Mouse (Mus musculus): ENCODE results near the gene Gm20479.

Gm20479 gene

GRCm38 (mm10) chr7:27311651-27312284 is 45.5 kb downstream of the Gm20479 start:
- DNase-seq (ENCODE audit: low read depth, low spot score) = no peak

GRCm38 (mm10) chr7:27310996-27311535 is 46.2 kb downstream of the Gm20479 start:
- no peak for DNase-seq (ENCODE audit: low read depth, low spot score)

GRCm38 (mm10) chr7:27310306-27310705 is 46.9 kb downstream of the Gm20479 start:
- DNase-seq (ENCODE audit: low read depth, low spot score) = no peak

GRCm38 (mm10) chr7:27309832-27310231 is 47.4 kb downstream of the Gm20479 start:
- DNase-seq (ENCODE audit: low read depth, low spot score) = no peak

DNA sequence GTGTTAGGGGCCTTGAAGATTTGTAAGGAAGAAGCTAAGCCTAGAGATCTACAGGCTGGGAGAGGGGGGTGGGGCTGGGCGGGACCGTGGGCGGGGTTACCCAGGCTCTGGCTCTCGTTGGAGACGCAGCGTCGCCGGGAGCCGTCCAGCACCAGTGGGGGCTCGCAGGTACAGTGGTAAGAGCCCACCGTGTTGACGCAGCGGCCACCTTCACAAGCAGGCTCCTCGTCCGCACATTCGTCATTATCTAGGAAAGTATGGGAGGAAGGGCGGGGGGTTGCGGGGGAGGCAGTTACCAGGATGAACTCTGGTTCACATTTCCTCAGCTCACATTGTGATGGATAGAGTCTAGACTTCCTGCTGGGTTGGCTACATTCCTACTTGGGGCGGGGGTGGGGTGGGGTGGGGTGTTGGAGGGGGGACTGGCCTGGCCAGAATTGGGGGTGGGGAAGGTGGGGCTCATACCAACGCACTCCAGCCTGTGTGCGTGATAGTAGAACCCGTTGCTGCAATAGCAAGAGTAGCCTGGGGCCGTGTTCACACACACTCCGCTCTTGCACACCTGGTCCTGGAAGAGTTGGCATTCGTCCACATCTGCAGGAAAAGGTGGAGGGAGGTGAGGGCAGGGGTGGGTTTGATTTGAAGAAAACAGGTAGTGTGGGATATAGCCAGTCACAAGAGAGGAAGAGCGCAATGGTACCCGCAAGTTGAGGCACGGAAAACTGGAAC is 48.2 kb downstream of the Gm20479 start:
- no peak for DNase-seq (ENCODE audit: low read depth, low spot score)

GRCm38 (mm10) chr7:27307551-27307950 is 49.7 kb downstream of the Gm20479 start:
- DNase-seq (ENCODE audit: low read depth, low spot score) = no peak

- DNase-seq (ENCODE audit: low read depth, low spot score) = no peak
These were observed 50.8 kb downstream of the Gm20479 start for GRCm38 (mm10) chr7:27306161-27307160.

DNA sequence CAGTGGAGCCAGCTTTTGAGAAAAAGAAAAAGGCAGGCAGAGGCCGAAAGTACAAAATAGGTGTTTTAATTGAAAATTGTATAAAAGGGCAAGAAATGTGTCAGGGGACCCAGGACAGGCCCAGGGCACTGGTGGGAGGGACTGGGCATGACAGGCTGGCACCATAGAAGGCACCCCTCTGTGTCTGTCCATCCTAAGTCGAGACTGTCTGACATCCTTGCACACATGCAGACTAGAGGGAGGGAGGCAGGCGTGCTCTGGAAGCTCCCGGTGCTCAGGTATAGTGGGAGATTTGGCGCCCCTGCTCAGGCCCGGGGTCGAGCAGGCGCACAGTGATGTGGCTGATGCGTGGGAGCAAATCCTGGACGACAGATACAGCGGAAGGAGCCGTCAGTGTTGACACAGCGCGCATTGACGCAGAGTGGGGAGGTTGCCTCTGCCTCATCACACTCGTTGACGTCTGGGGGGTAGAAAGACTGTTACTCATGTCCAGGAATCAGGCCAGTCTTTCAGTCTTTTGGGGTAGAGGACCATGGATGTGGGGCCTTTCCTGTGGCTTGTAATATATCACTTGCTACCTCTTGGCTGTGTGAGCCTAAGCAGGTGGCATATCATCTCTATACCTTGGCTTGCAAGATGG is 52.0 kb downstream of the Gm20479 start:
- DNase-seq (ENCODE audit: low read depth, low spot score) = no peak

All from retina, adult 2 months (tissue).